Mouse (Mus musculus) ES-Bruce4 (cell line): ENCODE measurements around the gene Vmn1r44. TPM values are rescaled to one million over a fixed set of nuclear protein-coding genes. Genes with fewer than 3 reads are reported as not detected.
"Not testable (repeated sequence)": the region's sequence is repeated elsewhere in the genome, so short reads cannot be mapped to it uniquely, and the experiment has no call there.

ENCODE experiments used
- H3K27ac ChIP-seq: 2 replicates; pipeline ENCODE4 v1.5.1; 2012; ENCODE audit warnings: low read length, inconsistent platforms; ENCODE audit not compliant: insufficient read depth
- H3K27me3 ChIP-seq: 2 replicates; pipeline ENCODE4 v1.6.1; 2012; ENCODE audit warnings: mild to moderate bottlenecking, low read length, inconsistent platforms; ENCODE audit not compliant: control insufficient read depth, poor library complexity, insufficient read depth, severe bottlenecking
- H3K36me3 ChIP-seq: 2 replicates; pipeline ENCODE4 v1.6.1; 2012; ENCODE audit warnings: inconsistent platforms, mild to moderate bottlenecking, low read length, moderate library complexity; ENCODE audit not compliant: control insufficient read depth, poor library complexity, insufficient read depth, severe bottlenecking
- H3K4me1 ChIP-seq: one replicate; pipeline ENCODE4 v1.8.1; 2011; ENCODE audit warnings: low read length; ENCODE audit not compliant: control insufficient read depth, insufficient read depth
- H3K4me3 ChIP-seq: 2 replicates; pipeline ENCODE4 v1.5.1; 2011; ENCODE audit warnings: low read depth, mild to moderate bottlenecking, low read length
- H3K9ac ChIP-seq: 2 replicates; pipeline ENCODE4 v1.6.1; 2012; ENCODE audit warnings: low read depth, mild to moderate bottlenecking, inconsistent platforms; ENCODE audit not compliant: poor library complexity, severe bottlenecking
- H3K9me3 ChIP-seq: replicated peaks from 2 replicates; pipeline ENCODE4 v1.6.1; 2012; ENCODE audit warnings: mild to moderate bottlenecking, low read length, inconsistent platforms; ENCODE audit not compliant: control insufficient read depth, poor library complexity, insufficient read depth, severe bottlenecking
- CTCF ChIP-seq: IDR thresholded peaks from one replicate; pipeline ENCODE4 v1.8.1; 2011; ENCODE audit warnings: low read depth, low read length
- EP300 ChIP-seq: IDR thresholded peaks from 2 replicates; pipeline ENCODE4 v1.6.1; 2011; ENCODE audit warnings: low read depth, low read length; ENCODE audit not compliant: insufficient read depth
- POLR2A ChIP-seq: IDR thresholded peaks from one replicate; pipeline ENCODE4 v1.8.1; 2011; ENCODE audit warnings: low read length; ENCODE audit not compliant: insufficient read depth
- polyA plus RNA-seq: library from polyadenylated mRNA; stranded (reverse); fragments of >200 nt; gene quantifications from 2 replicates; pipeline ENCODE4 v1.2.4, GENCODE M21; 2011; ENCODE audit warnings: low read depth; ENCODE audit not compliant: missing spikeins, insufficient read depth, insufficient read length

Vmn1r44 gene
- polyA plus RNA-seq: not detected in 2 replicates

- Histone ChIP-seq H3K27me3 (no peaks in the 10 kb centered on the region), H3K9me3 (no peaks in the 10 kb centered on the region), H3K9ac (no peak within 1 kb of the TSS), H3K4me3 (no peak within 1 kb of the TSS), H3K27ac (no peak within 1 kb of the TSS), H3K4me1 (no peaks in the 10 kb centered on the region), H3K36me3 (no peaks in the 10 kb centered on the region)
- TF ChIP-seq CTCF (no peak), EP300 (no peak), POLR2A (no peak)
Observed at GRCm38 (mm10) chr6:89883360-89883759, at the start of gene Vmn1r44. Gene Vmn1r44 (plus strand): TSS chr6:89883660.

- Histone ChIP-seq H3K27me3 (no peaks in the 10 kb centered on the region), H3K9ac (no peak overlapping the region), H3K27ac (no peak overlapping the region), H3K9me3 (peaks cover 15% of the 10 kb centered on the region), H3K36me3 (no peaks in the 10 kb centered on the region), H3K4me3 (no peak overlapping the region), H3K4me1 (no peaks in the 10 kb centered on the region)
- no peak for TF ChIP-seq CTCF
- no peak for TF ChIP-seq EP300
- no peak for TF ChIP-seq POLR2A
Observed at GRCm38 (mm10) chr6:89857552-89857951, 25.9 kb upstream of the Vmn1r44 start.

- Histone ChIP-seq H3K9me3 (peaks cover 23% of the 10 kb centered on the region), H3K4me3 (no peak overlapping the region), H3K36me3 (no peaks in the 10 kb centered on the region), H3K27me3 (no peaks in the 10 kb centered on the region), H3K4me1 (no peaks in the 10 kb centered on the region), H3K9ac (no peak overlapping the region), H3K27ac (no peak overlapping the region; the same call in 1 of the 2 replicates)
- TF ChIP-seq CTCF (no peak), POLR2A (no peak), EP300 (no peak)
Observed at GRCm38 (mm10) chr6:89859839-89860238, 23.6 kb upstream of the Vmn1r44 start.

GRCm38 (mm10) chr6:89863792-89864191 is 19.7 kb upstream of the Vmn1r44 start:
- Histone ChIP-seq H3K27me3 (no peaks in the 10 kb centered on the region), H3K4me3 (no peak overlapping the region), H3K36me3 (no peaks in the 10 kb centered on the region), H3K4me1 (no peaks in the 10 kb centered on the region), H3K9me3 (peaks cover 44% of the 10 kb centered on the region), H3K27ac (no peak overlapping the region), H3K9ac (no peak overlapping the region)
- TF ChIP-seq CTCF (no peak), POLR2A (no peak), EP300 (no peak)

GRCm38 (mm10) chr6:89867276-89867675 is 16.2 kb upstream of the Vmn1r44 start:
- Histone ChIP-seq H3K9me3 (peaks cover 32% of the 10 kb centered on the region), H3K4me1 (no peaks in the 10 kb centered on the region), H3K27me3 (no peaks in the 10 kb centered on the region), H3K36me3 (no peaks in the 10 kb centered on the region), H3K27ac (peak overlapping the region; percentile 36; the same call in 1 of the 2 replicates), H3K4me3 (no peak overlapping the region), H3K9ac (no peak overlapping the region)
- TF ChIP-seq CTCF (no peak), POLR2A (no peak), EP300 (no peak)

GRCm38 (mm10) chr6:89867976-89868375 is 15.5 kb upstream of the Vmn1r44 start:
- Histone ChIP-seq H3K9me3 (peaks cover 25% of the 10 kb centered on the region), H3K36me3 (no peaks in the 10 kb centered on the region), H3K9ac (no peak overlapping the region), H3K27ac (no peak overlapping the region), H3K27me3 (no peaks in the 10 kb centered on the region), H3K4me3 (no peak overlapping the region), H3K4me1 (no peaks in the 10 kb centered on the region)
- TF ChIP-seq POLR2A: no peak

GRCm38 (mm10) chr6:89876313-89876712 is 7.1 kb upstream of the Vmn1r44 start, which contains the start of the genes Vmn1r42 and Vmn1r43:
Gene Vmn1r42 (minus strand): TSS chr6:89876413.
Gene Vmn1r43 (minus strand): TSS chr6:89876413.
- H3K4me1 ChIP-seq, H3K9ac ChIP-seq, H3K27ac ChIP-seq: not testable (repeated sequence)

More at GRCm38 (mm10) chr6:89876313-89876712, 7.1 kb upstream of the Vmn1r44 start, which contains the start of the genes Vmn1r42 and Vmn1r43:
- not testable (repeated sequence) for H3K36me3 ChIP-seq, H3K9me3 ChIP-seq, H3K4me3 ChIP-seq, H3K27me3 ChIP-seq
